Mouse (Mus musculus): ENCODE data around the gene Tmub1. TPM values are rescaled to one million over a fixed set of nuclear protein-coding genes. Genes with fewer than 3 reads are reported as not detected.
A peak's percentile ranks its signal among the peaks of the same experiment; 100 is the strongest.
"Not testable (repeated sequence)": the region's sequence is repeated elsewhere in the genome, so short reads cannot be mapped to it uniquely, and the experiment has no call there.

The Tmub1 gene
- polyA plus RNA-seq, 1 experiment from 2014 or later, result 19.6 TPM

GRCm38 (mm10) chr5:24404594-24405360 lies 42.9 kb downstream of the Tmub1 start:
- Histone ChIP-seq H3K4me1 (replicated peaks; ENCODE audit: control insufficient read depth, insufficient read depth, low read length) (no peaks in the 10 kb centered on the region), H3K9me3 (ENCODE audit: control insufficient read depth, low read length) (no peaks in the 10 kb centered on the region), H3K27me3 (ENCODE audit: control insufficient read depth, insufficient read depth, low read depth, low read length) (no peaks in the 10 kb centered on the region), H3K4me2 (ENCODE audit: low read depth, low read length) (no peak overlapping the region), H3K9ac (ENCODE audit: low read length) (no peak overlapping the region), H3K36me3 (ENCODE audit: control insufficient read depth, insufficient read depth, low read length) (peaks cover 9% of the 10 kb centered on the region), H3K4me3 (ENCODE audit: low read length) (no peak overlapping the region), H3K27ac (ENCODE audit: low read length) (no peak overlapping the region)
- ATAC-seq (ENCODE audit: low read depth), result no peak
- 78% methylated on average over 6 of the region's 6 CpGs for WGBS

GRCm38 (mm10) chr5:24401969-24402368 lies 45.7 kb downstream of the Tmub1 start:
- H3K4me2 ChIP-seq (ENCODE audit: low read depth, low read length), result no peak overlapping the region

GRCm38 (mm10) chr5:24400911-24401605 lies 46.6 kb downstream of the Tmub1 start:
- H3K4me1 ChIP-seq (replicated peaks; ENCODE audit: control insufficient read depth, insufficient read depth, low read length), result no peaks in the 10 kb centered on the region
- no peaks in the 10 kb centered on the region for H3K27me3 ChIP-seq (ENCODE audit: control insufficient read depth, insufficient read depth, low read depth, low read length)
- H3K9me3 ChIP-seq (ENCODE audit: control insufficient read depth, low read length), result no peaks in the 10 kb centered on the region
- no peak for ATAC-seq (ENCODE audit: low read depth)
- no peak overlapping the region for H3K9ac ChIP-seq (ENCODE audit: low read length)
- WGBS, result 90% methylated on average over 5 of the region's 5 CpGs
- no peak overlapping the region for H3K4me3 ChIP-seq (ENCODE audit: low read length)
- H3K27ac ChIP-seq (ENCODE audit: low read length), result no peak overlapping the region
- peaks cover 8% of the 10 kb centered on the region for H3K36me3 ChIP-seq (ENCODE audit: control insufficient read depth, insufficient read depth, low read length)
- H3K4me2 ChIP-seq (ENCODE audit: low read depth, low read length), result no peak overlapping the region

More at GRCm38 (mm10) chr5:24401969-24402368, 45.7 kb downstream of the Tmub1 start:
- Histone ChIP-seq H3K36me3 (ENCODE audit: control insufficient read depth, insufficient read depth, low read length) (peaks cover 11% of the 10 kb centered on the region), H3K4me1 (replicated peaks; ENCODE audit: control insufficient read depth, insufficient read depth, low read length) (no peaks in the 10 kb centered on the region), H3K9ac (ENCODE audit: low read length) (no peak overlapping the region), H3K4me3 (ENCODE audit: low read length) (no peak overlapping the region), H3K9me3 (ENCODE audit: control insufficient read depth, low read length) (no peaks in the 10 kb centered on the region), H3K27ac (ENCODE audit: low read length) (no peak overlapping the region), H3K27me3 (ENCODE audit: control insufficient read depth, insufficient read depth, low read depth, low read length) (no peaks in the 10 kb centered on the region)
- 69% methylated on average over 9 of the region's 9 CpGs for WGBS
- ATAC-seq (ENCODE audit: low read depth), result peak; percentile 20; the same call in 1 of the 2 replicates

GRCm38 (mm10) chr5:24400362-24400761 lies 47.3 kb downstream of the Tmub1 start:
- no peaks in the 10 kb centered on the region for H3K4me1 ChIP-seq (replicated peaks; ENCODE audit: control insufficient read depth, insufficient read depth, low read length)
- ATAC-seq (ENCODE audit: low read depth), result no peak
- H3K9ac ChIP-seq (ENCODE audit: low read length), result no peak overlapping the region
- no peaks in the 10 kb centered on the region for H3K9me3 ChIP-seq (ENCODE audit: control insufficient read depth, low read length)
- peaks cover 8% of the 10 kb centered on the region for H3K36me3 ChIP-seq (ENCODE audit: control insufficient read depth, insufficient read depth, low read length)
- H3K4me2 ChIP-seq (ENCODE audit: low read depth, low read length), result no peak overlapping the region
- WGBS, result 81% methylated on average over 11 of the region's 11 CpGs
- no peaks in the 10 kb centered on the region for H3K27me3 ChIP-seq (ENCODE audit: control insufficient read depth, insufficient read depth, low read depth, low read length)
- no peak overlapping the region for H3K4me3 ChIP-seq (ENCODE audit: low read length)
- H3K27ac ChIP-seq (ENCODE audit: low read length), result no peak overlapping the region

GRCm38 (mm10) chr5:24399686-24400085 lies 48.0 kb downstream of the Tmub1 start:
- no peak overlapping the region for H3K9ac ChIP-seq (ENCODE audit: low read length)
- 0 out of 2 replicates have a peak, but pooled peaks cover 4% of the 10 kb centered on the region for H3K4me1 ChIP-seq (replicated peaks; ENCODE audit: control insufficient read depth, insufficient read depth, low read length)
- no peak overlapping the region for H3K4me3 ChIP-seq (ENCODE audit: low read length)
- no peaks in the 10 kb centered on the region for H3K9me3 ChIP-seq (ENCODE audit: control insufficient read depth, low read length)
- H3K27me3 ChIP-seq (ENCODE audit: control insufficient read depth, insufficient read depth, low read depth, low read length), result no peaks in the 10 kb centered on the region
- no peak overlapping the region for H3K4me2 ChIP-seq (ENCODE audit: low read depth, low read length)
- peaks cover 8% of the 10 kb centered on the region for H3K36me3 ChIP-seq (ENCODE audit: control insufficient read depth, insufficient read depth, low read length)
- H3K27ac ChIP-seq (ENCODE audit: low read length), result no peak overlapping the region
- no peak for ATAC-seq (ENCODE audit: low read depth)
- 85% methylated on average over 10 of the region's 10 CpGs for WGBS

GRCm38 (mm10) chr5:24396254-24396653 lies 51.4 kb downstream of the Tmub1 start:
- H3K9me3 ChIP-seq (ENCODE audit: control insufficient read depth, low read length); H3K9ac ChIP-seq (ENCODE audit: low read length); H3K4me1 ChIP-seq (replicated peaks; ENCODE audit: control insufficient read depth, insufficient read depth, low read length); H3K4me2 ChIP-seq (ENCODE audit: low read depth, low read length); ATAC-seq (ENCODE audit: low read depth); H3K36me3 ChIP-seq (ENCODE audit: control insufficient read depth, insufficient read depth, low read length); H3K27ac ChIP-seq (ENCODE audit: low read length); H3K4me3 ChIP-seq (ENCODE audit: low read length); H3K27me3 ChIP-seq (ENCODE audit: control insufficient read depth, insufficient read depth, low read depth, low read length): not testable (repeated sequence)
- 83% methylated on average over 6 of the region's 6 CpGs for WGBS

Other genes with a start within 250 kb of the Tmub1 start
- gene Kcnh2, start 96.2 kb downstream of the Tmub1 start, polyA plus RNA-seq (2015; fragmentation: Nextera tagmentation; extraction: Ambion mirVana), result 5.6 and 6.5 TPM in 2 replicates
- 18.9 and 19.8 TPM in 2 replicates for gene Nos3, start 83.0 kb downstream of the Tmub1 start, polyA plus RNA-seq (2015; fragmentation: Nextera tagmentation; extraction: Ambion mirVana)
- gene Atg9b, start 55.7 kb downstream of the Tmub1 start, polyA plus RNA-seq (2015; fragmentation: Nextera tagmentation; extraction: Ambion mirVana), result 0.46 and 0.49 TPM in 2 replicates
- gene Abcb8, start 54.2 kb downstream of the Tmub1 start, polyA plus RNA-seq (2015; fragmentation: Nextera tagmentation; extraction: Ambion mirVana), result 48.0 and 51.4 TPM in 2 replicates
- gene Asic3, start 34.5 kb downstream of the Tmub1 start, polyA plus RNA-seq (2015; fragmentation: Nextera tagmentation; extraction: Ambion mirVana), result 0.19 TPM in 1 of 2 replicates, not detected in the other
- 43.0 and 45.8 TPM in 2 replicates for gene Cdk5, start 24.3 kb downstream of the Tmub1 start, polyA plus RNA-seq (2015; fragmentation: Nextera tagmentation; extraction: Ambion mirVana)
- gene Slc4a2, start 24.0 kb downstream of the Tmub1 start, polyA plus RNA-seq (2015; fragmentation: Nextera tagmentation; extraction: Ambion mirVana), result 45.1 and 48.9 TPM in 2 replicates
- 96.6 and 99.2 TPM in 2 replicates for gene Fastk, start 2.6 kb downstream of the Tmub1 start, polyA plus RNA-seq (2015; fragmentation: Nextera tagmentation; extraction: Ambion mirVana)
- 18.6 and 22.1 TPM in 2 replicates for gene Agap3, start 4.3 kb upstream of the Tmub1 start, polyA plus RNA-seq (2015; fragmentation: Nextera tagmentation; extraction: Ambion mirVana)
- not detected in 2 replicates for gene Gbx1, start 79.3 kb upstream of the Tmub1 start, polyA plus RNA-seq (2015; fragmentation: Nextera tagmentation; extraction: Ambion mirVana)
- gene Asb10, start 93.1 kb upstream of the Tmub1 start, polyA plus RNA-seq (2015; fragmentation: Nextera tagmentation; extraction: Ambion mirVana), result 0.13 and 0.63 TPM in 2 replicates
- gene 4931409K22Rik, start 109.0 kb upstream of the Tmub1 start, polyA plus RNA-seq (2015; fragmentation: Nextera tagmentation; extraction: Ambion mirVana), result 0.14 TPM in 1 of 2 replicates, not detected in the other
- 88.9 and 93.4 TPM in 2 replicates for gene Abcf2, start 129.6 kb upstream of the Tmub1 start, polyA plus RNA-seq (2015; fragmentation: Nextera tagmentation; extraction: Ambion mirVana)
- gene Chpf2, start 138.9 kb upstream of the Tmub1 start, polyA plus RNA-seq (2015; fragmentation: Nextera tagmentation; extraction: Ambion mirVana), result 19.4 and 20.2 TPM in 2 replicates
- gene Smarcd3, start 176.6 kb upstream of the Tmub1 start, polyA plus RNA-seq (2015; fragmentation: Nextera tagmentation; extraction: Ambion mirVana), result 21.1 and 22.2 TPM in 2 replicates
- 39.0 and 40.0 TPM in 2 replicates for gene Nub1, start 237.7 kb upstream of the Tmub1 start, polyA plus RNA-seq (2015; fragmentation: Nextera tagmentation; extraction: Ambion mirVana)

Data from lung, embryonic 16.5 days (tissue).